Mouse (Mus musculus) liver, embryonic 16.5 days (tissue): ENCODE measurements around the gene Eif4g1. TPM values are rescaled to one million over a fixed set of nuclear protein-coding genes. Genes with fewer than 3 reads are reported as not detected.

Source experiments
- ATAC-seq: fragments of 200-750 bp; cut with Nextera tagmentation; 2 replicates; pipeline ENCODE4 v1.8.0; 2017; ENCODE audit warnings: low read depth, mild to moderate bottlenecking, moderate number of reproducible peaks, moderate library complexity
- H3K27ac ChIP-seq: fragments of 300-500 bp; sonication (generic); 2 replicates; pipeline ENCODE4 v1.5.1; 2014; ENCODE audit warnings: mild to moderate bottlenecking, low read length
- H3K27me3 ChIP-seq: fragments of 300-500 bp; sonication (generic); 2 replicates; pipeline ENCODE4 v1.6.1; 2014; ENCODE audit warnings: low read depth, low read length, mixed read lengths; ENCODE audit not compliant: control insufficient read depth, insufficient read depth
- H3K36me3 ChIP-seq: fragments of 300-500 bp; sonication (generic); 2 replicates; pipeline ENCODE4 v1.6.1; 2014; ENCODE audit warnings: mild to moderate bottlenecking; ENCODE audit not compliant: control insufficient read depth, insufficient read depth
- H3K4me1 ChIP-seq: fragments of 300-500 bp; sonication (generic); 2 replicates; pipeline ENCODE4 v1.6.1; 2014; ENCODE audit warnings: low read depth, low read length, mixed read lengths; ENCODE audit not compliant: control insufficient read depth
- H3K4me2 ChIP-seq: fragments of 300-500 bp; sonication (generic); 2 replicates; pipeline ENCODE4 v1.6.1; 2014; ENCODE audit warnings: low read depth, low read length, mixed read lengths
- H3K4me3 ChIP-seq: fragments of 300-500 bp; sonication (generic); 2 replicates; pipeline ENCODE4 v1.5.1; 2014; ENCODE audit warnings: low read depth, mild to moderate bottlenecking, low read length
- H3K9ac ChIP-seq: fragments of 300-500 bp; sonication (generic); 2 replicates; pipeline ENCODE4 v1.6.1; 2014; ENCODE audit warnings: low read depth, low read length
- H3K9me3 ChIP-seq: fragments of 300-500 bp; sonication (generic); replicated peaks from 2 replicates; pipeline ENCODE4 v1.6.1; 2016; ENCODE audit warnings: low read length; ENCODE audit not compliant: control insufficient read depth
- WGBS: fragments of 180-500 bp; shearing (Covaris S2); extraction: QIAGEN DNeasy Blood & Tissue Kit; methylation state at CpG from one replicate; pipeline ENCODE4 v1.1.7; 2014; ENCODE audit not compliant: insufficient replicate concordance; 5-methylcytosine and 5-hydroxymethylcytosine counted together
- polyA plus RNA-seq: library from polyadenylated mRNA; unstranded; fragments of >200 nt; fragmentation: Nextera tagmentation; extraction: Ambion mirVana; gene quantifications from 2 replicates; pipeline ENCODE4 v1.2.1, GENCODE M21; 2015

Eif4g1 gene
- polyA plus RNA-seq, 1 experiment from 2014 or later = 89.4 TPM

DNA sequence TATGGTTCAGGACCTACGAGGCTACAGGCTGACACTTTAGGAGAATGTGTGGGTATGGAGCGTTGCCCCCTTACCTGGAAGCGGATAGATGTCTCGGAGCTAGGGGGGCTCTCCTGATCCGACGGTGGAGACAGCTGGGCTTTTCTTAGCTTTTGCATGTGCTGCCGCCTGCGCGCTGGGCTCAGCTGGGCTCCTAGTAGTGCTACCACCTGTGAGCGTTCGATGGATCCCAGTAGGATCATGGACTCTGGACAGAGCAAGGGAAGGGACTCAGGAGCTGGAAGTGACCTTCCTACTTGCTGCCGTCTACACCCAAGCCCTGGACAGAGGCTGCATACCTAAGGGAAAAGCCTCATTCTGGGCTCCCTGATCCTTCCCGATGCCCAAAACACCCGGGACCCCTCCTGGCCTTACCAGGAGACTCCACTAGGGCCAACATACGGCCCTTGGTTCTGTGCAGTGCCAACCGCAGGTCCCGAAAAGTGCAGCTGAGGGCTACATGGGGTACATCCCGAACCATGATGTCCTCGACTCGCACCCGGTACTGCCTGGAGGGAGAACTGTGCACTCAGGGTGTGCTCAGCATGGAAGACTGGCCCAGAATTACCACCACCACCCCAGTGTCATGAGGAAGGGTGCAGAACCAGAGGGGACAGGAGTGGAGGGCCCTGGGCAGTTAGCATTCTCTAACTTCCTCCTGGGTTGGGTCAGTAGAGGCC lies 40.3 kb downstream of the Eif4g1 start:
- 91% methylated on average over 21 of the region's 21 CpGs for WGBS
- ATAC-seq = no peak
- H3K4me1 ChIP-seq = peaks cover 66% of the 10 kb centered on the region
- H3K27me3 ChIP-seq = no peaks in the 10 kb centered on the region
- H3K9ac ChIP-seq = no peak overlapping the region
- peaks cover 17% of the 10 kb centered on the region for H3K36me3 ChIP-seq
- no peak overlapping the region for H3K27ac ChIP-seq
- no peaks in the 10 kb centered on the region for H3K9me3 ChIP-seq
- H3K4me2 ChIP-seq = no peak overlapping the region
- H3K4me3 ChIP-seq = no peak overlapping the region

DNA sequence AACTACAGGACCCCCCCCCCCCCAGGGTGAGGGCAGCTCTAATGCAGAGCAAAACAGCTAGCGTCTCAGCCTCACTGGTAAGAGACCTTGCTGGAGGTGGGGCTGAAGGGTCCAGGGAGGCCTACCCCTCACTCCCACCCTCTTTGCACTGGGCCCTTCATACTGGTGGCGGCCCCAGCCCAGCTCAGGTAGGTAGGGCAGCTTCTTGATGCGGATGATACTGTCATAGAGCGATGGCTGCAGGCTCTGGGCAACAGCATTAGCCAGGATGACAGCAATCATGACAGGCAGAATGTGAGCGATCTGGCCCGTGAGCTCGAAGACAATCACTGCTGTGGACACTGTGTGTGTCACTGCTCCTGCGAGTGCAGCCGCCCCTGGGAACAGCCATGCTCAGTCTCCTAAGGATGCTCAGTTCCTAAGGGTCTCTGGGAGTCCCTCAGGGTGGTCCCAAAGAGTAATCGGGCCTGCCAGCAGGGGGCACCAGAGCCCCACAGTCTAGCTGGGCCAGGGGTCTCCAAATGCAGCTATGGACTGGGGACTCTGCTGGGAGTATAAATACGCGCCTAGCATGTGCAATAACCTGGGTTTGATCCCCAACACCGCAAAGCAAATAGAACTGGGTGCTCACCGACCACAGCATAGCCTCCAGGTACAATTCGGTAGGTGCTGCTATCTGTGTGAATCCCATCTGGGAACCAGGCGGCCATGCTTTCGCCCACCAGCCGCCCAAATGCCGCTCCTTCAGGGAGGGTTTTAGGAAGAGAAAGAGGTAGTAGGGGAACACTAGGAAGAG lies 41.0 kb downstream of the Eif4g1 start:
- Histone ChIP-seq H3K27ac (no peak overlapping the region), H3K27me3 (no peaks in the 10 kb centered on the region), H3K9ac (no peak overlapping the region), H3K36me3 (peaks cover 17% of the 10 kb centered on the region), H3K4me3 (no peak overlapping the region), H3K4me2 (no peak overlapping the region), H3K9me3 (no peaks in the 10 kb centered on the region), H3K4me1 (peaks cover 67% of the 10 kb centered on the region)
- no peak for ATAC-seq
- 76% methylated on average over 19 of the region's 19 CpGs for WGBS

DNA sequence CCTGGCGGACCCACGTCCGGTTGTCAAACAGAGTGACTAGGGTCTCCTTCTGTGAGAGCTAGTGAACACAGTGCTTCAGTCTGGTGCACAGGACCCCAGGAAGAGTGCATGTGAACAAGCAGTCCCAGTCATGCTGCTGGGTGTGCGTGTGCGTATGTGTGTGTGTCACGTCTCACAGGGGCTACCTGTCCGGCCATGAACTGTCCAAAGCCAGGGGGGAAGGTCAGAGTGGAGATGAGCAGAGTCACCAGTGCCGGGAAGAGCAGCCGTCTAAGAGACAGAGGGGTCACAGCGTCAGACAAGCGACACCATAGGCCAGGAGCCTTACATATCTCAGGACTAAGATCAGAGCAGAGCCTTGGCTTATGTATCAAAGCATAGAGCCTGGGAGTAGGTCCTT lies 42.3 kb downstream of the Eif4g1 start:
- ATAC-seq = no peak
- H3K4me2 ChIP-seq = no peak overlapping the region
- no peaks in the 10 kb centered on the region for H3K9me3 ChIP-seq
- H3K4me1 ChIP-seq = peaks cover 66% of the 10 kb centered on the region
- WGBS = 93% methylated on average over 11 of the region's 11 CpGs
- H3K9ac ChIP-seq = no peak overlapping the region
- peaks cover 17% of the 10 kb centered on the region for H3K36me3 ChIP-seq
- no peaks in the 10 kb centered on the region for H3K27me3 ChIP-seq
- H3K27ac ChIP-seq = no peak overlapping the region
- H3K4me3 ChIP-seq = no peak overlapping the region

DNA sequence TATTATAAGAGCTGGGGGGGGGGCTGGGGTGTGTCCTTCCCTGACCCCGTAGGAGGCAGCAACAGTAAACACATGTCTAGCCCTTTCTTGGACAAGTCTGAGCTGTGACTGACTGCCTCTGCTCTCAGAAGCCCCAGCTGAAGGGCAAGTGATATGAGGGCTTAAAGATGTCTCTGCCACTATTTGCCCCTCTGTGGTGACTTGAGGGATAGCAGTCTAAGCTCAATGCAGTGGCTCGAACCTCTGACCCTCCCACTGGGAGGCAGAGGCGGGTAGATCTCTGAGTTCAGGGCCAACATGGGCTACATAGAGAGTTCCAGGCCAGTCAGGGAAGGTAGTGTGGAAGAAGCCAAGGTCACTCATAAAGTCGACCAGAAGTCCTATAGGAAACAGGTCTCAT lies 42.7 kb downstream of the Eif4g1 start:
- Histone ChIP-seq H3K4me3 (no peak overlapping the region), H3K9ac (no peak overlapping the region), H3K4me2 (no peak overlapping the region), H3K27ac (no peak overlapping the region), H3K4me1 (peaks cover 66% of the 10 kb centered on the region), H3K9me3 (no peaks in the 10 kb centered on the region), H3K27me3 (no peaks in the 10 kb centered on the region), H3K36me3 (peaks cover 17% of the 10 kb centered on the region)
- 37% methylated on average over 4 of the region's 4 CpGs for WGBS
- no peak for ATAC-seq

DNA sequence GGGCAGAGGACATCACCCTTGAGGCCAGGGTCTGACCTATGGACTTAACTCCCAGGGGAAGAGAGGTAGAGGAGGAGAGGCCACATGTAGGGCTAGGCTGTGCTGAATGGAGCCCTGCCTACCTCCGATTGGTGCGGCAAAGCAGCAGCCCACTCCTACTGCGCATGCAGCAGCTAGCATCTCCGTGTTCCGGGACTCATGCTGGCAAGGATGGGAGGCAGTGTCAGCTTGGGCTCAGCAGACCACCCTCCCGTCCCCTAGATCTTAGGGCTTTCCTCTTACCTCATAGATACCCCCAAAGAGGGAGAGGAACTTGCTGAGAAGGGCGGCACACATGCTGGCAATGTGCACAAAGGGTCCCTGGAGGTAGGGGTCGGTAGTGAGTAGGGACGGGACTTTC lies 44.1 kb downstream of the Eif4g1 start:
- Histone ChIP-seq H3K9ac (peak overlapping the region; percentile 83; the same call in 1 of the 2 replicates), H3K9me3 (no peaks in the 10 kb centered on the region), H3K4me1 (peaks cover 64% of the 10 kb centered on the region), H3K4me3 (no peak overlapping the region), H3K27me3 (no peaks in the 10 kb centered on the region), H3K27ac (peak overlapping the region; percentile 82; the same call in 1 of the 2 replicates), H3K4me2 (no peak overlapping the region), H3K36me3 (peaks cover 17% of the 10 kb centered on the region)
- no peak for ATAC-seq
- 77% methylated on average over 9 of the region's 9 CpGs for WGBS

DNA sequence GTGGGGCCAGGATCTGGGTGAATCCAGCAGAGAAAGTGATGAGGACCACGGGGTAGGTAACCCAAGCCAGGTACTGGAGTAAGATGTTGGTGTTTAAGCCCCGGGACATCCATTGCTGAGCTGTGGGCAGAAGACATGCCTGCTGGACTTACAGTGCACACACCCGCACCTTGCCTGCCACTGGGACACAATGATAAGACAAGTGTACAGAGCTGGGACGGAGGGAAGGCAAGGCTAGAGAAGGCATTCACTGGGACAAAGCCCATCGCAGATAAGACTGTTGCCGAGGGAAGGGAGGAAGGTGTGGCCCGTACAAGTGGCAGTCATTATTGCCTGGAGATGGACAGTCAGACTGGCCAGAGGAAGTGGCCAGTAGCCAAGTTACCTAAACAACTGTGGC lies 44.8 kb downstream of the Eif4g1 start:
- H3K27me3 ChIP-seq = no peaks in the 10 kb centered on the region
- peak overlapping the region; percentile 83 for H3K9ac ChIP-seq
- ATAC-seq = peak; percentile 22
- H3K4me1 ChIP-seq = peaks cover 58% of the 10 kb centered on the region
- WGBS = 26% methylated on average over 7 of the region's 7 CpGs
- peak overlapping the region; percentile 99 for H3K4me2 ChIP-seq
- peak overlapping the region; percentile 82 for H3K27ac ChIP-seq
- H3K36me3 ChIP-seq = peaks cover 15% of the 10 kb centered on the region
- peak overlapping the region; percentile 85 for H3K4me3 ChIP-seq
- H3K9me3 ChIP-seq = no peaks in the 10 kb centered on the region

DNA sequence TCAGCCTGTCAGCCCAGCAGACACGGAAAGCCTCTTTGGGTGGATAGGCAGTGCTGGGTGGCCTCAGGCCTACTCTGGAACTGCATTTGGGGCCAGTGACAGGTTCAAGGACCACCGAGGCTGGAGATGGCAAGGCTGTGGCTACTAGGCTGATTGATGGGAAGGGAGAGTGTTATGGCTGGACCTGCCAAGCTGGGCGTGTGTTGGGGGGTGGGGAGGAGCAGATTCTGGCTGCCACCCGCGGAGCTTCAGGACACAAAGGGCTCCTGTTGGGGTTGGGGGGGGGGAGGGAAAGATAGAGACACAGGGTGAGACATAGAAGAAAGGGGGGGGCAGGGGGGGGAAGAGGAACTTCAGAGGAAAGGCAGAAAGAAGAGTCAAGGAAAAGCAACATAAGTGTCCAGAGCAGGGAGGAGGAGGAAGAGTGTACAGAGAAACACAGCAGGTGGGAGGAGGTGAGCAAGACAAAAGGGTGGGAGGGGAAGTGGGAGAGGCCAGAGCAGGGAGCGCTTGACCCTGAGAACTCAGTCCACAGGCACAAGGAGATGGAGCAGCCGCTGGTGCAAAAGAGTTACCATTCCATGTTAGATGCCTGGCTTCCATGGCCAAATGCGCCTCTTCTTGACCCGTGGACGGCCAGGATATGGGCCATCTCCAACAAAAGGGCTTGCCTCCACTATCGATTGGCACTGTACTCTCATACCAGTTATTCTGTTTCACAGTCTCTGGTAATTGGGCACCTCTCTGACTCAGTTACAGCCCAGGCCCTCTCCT lies 46.4 kb downstream of the Eif4g1 start:
- Histone ChIP-seq H3K4me1 (peaks cover 66% of the 10 kb centered on the region), H3K4me2 (peak overlapping the region; percentile 99), H3K4me3 (peak overlapping the region; percentile 85), H3K36me3 (peaks cover 13% of the 10 kb centered on the region), H3K27me3 (no peaks in the 10 kb centered on the region), H3K27ac (peak overlapping the region; percentile 94), H3K9ac (peak overlapping the region; percentile 83), H3K9me3 (no peaks in the 10 kb centered on the region)
- WGBS = 53% methylated on average over 11 of the region's 11 CpGs
- ATAC-seq = no peak

DNA sequence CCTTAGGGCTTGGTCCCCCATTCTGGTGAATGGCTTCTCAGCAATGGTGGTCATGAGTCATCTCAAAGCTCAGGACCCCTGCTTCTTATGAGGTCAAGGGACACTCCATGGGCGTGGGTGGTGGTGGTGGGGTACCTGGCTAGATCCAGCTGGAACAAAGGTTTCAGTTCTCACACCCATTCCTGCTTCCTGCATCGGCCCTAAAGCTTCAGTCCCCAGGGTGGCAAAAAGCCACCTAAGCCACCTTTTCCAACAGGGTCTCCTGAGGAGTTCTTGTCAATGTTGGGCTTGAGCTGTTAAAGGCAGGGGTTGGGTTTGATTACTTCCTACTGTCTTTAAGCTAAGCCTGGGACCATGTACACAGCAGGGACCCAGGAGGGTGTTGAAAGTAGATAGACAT lies 47.0 kb downstream of the Eif4g1 start:
- H3K4me3 ChIP-seq = peak overlapping the region; percentile 85
- H3K36me3 ChIP-seq = peaks cover 14% of the 10 kb centered on the region
- H3K27me3 ChIP-seq = no peaks in the 10 kb centered on the region
- peak overlapping the region; percentile 83 for H3K9ac ChIP-seq
- WGBS = 58% methylated on average over 2 of the region's 2 CpGs
- no peak for ATAC-seq
- H3K4me2 ChIP-seq = peak overlapping the region; percentile 99
- H3K27ac ChIP-seq = peak overlapping the region; percentile 94
- no peaks in the 10 kb centered on the region for H3K9me3 ChIP-seq
- H3K4me1 ChIP-seq = peaks cover 66% of the 10 kb centered on the region
